Mouse (Mus musculus) midbrain, embryonic 11.5 days (tissue): ENCODE results near the gene Fam120a. TPM values are rescaled to one million over a fixed set of nuclear protein-coding genes. Genes with fewer than 3 reads are reported as not detected.

Experiments used
- ATAC-seq: fragments of 200-750 bp; cut with Nextera tagmentation; 2 replicates; pipeline ENCODE4 v1.8.0; 2017; ENCODE audit warnings: moderate TSS enrichment, moderate library complexity; ENCODE audit not compliant: low FRiP score
- DNase-seq: peaks from one replicate; pipeline ENCODE4 v3.0.0; 2015; ENCODE audit warnings: low spot score; ENCODE audit errors: missing footprints
- H3K27ac ChIP-seq: fragments of 300-500 bp; sonication (generic); 2 replicates; pipeline ENCODE4 v1.5.1; 2014; ENCODE audit warnings: low read depth, low read length
- H3K27me3 ChIP-seq: fragments of 300-500 bp; sonication (generic); 2 replicates; pipeline ENCODE4 v1.6.1; 2014; ENCODE audit warnings: mild to moderate bottlenecking, low read length, moderate library complexity, mixed read lengths; ENCODE audit not compliant: control insufficient read depth, insufficient read depth
- H3K36me3 ChIP-seq: fragments of 300-500 bp; sonication (generic); 2 replicates; pipeline ENCODE4 v1.6.1; 2014; ENCODE audit warnings: mild to moderate bottlenecking, low read length, moderate library complexity, mixed read lengths; ENCODE audit not compliant: control insufficient read depth, insufficient read depth
- H3K4me1 ChIP-seq: fragments of 300-500 bp; sonication (generic); 2 replicates; pipeline ENCODE4 v1.6.1; 2014; ENCODE audit warnings: low read length; ENCODE audit not compliant: control insufficient read depth, insufficient read depth
- H3K4me2 ChIP-seq: fragments of 300-500 bp; sonication (generic); 2 replicates; pipeline ENCODE4 v1.6.1; 2014; ENCODE audit warnings: mild to moderate bottlenecking, moderate library complexity
- H3K4me3 ChIP-seq: fragments of 300-500 bp; sonication (generic); 2 replicates; pipeline ENCODE4 v1.5.1; 2014; ENCODE audit warnings: low read depth, low read length
- H3K9ac ChIP-seq: fragments of 300-500 bp; sonication (generic); 2 replicates; pipeline ENCODE4 v1.6.1; 2014; ENCODE audit warnings: low read length
- H3K9me3 ChIP-seq: fragments of 300-500 bp; sonication (generic); 2 replicates; pipeline ENCODE4 v1.6.1; 2016; ENCODE audit warnings: low read length; ENCODE audit not compliant: control insufficient read depth
- WGBS: fragments of 180-500 bp; shearing (Covaris S2); extraction: QIAGEN DNeasy Blood & Tissue Kit; methylation state at CpG from one replicate; pipeline ENCODE4 v1.1.7; 2014; 5-methylcytosine and 5-hydroxymethylcytosine counted together
- polyA plus RNA-seq: library from polyadenylated mRNA; unstranded; fragments of >200 nt; fragmentation: Nextera tagmentation; extraction: Ambion mirVana; gene quantifications from 2 replicates; pipeline ENCODE4 v1.2.1, GENCODE M21; 2014

Fam120a gene
- polyA plus RNA-seq, 1 experiment from 2014 or later: 17.1 TPM

GRCm38 (mm10) chr13:48858054-48858453 lies 109.8 kb downstream of the Fam120a start:
- Histone ChIP-seq H3K4me2 (no peak overlapping the region), H3K4me3 (no peak overlapping the region), H3K27ac (no peak overlapping the region), H3K4me1 (peaks cover 39% of the 10 kb centered on the region), H3K27me3 (no peaks in the 10 kb centered on the region), H3K9me3 (no peaks in the 10 kb centered on the region), H3K36me3 (no peaks in the 10 kb centered on the region), H3K9ac (no peak overlapping the region)
- ATAC-seq (no peak), DNase-seq (no peak)
- 63% methylated on average over 6 of the region's 6 CpGs for WGBS

GRCm38 (mm10) chr13:48857246-48857932 lies 110.4 kb downstream of the Fam120a start:
- Histone ChIP-seq H3K27me3 (no peaks in the 10 kb centered on the region), H3K4me3 (no peak overlapping the region), H3K36me3 (no peaks in the 10 kb centered on the region), H3K27ac (no peak overlapping the region), H3K4me2 (no peak overlapping the region), H3K9ac (no peak overlapping the region), H3K9me3 (no peaks in the 10 kb centered on the region), H3K4me1 (peaks cover 39% of the 10 kb centered on the region)
- DNase-seq (no peak), ATAC-seq (no peak)
- 50% methylated on average over 7 of the region's 7 CpGs for WGBS

- Histone ChIP-seq H3K27ac (peak overlapping the region; percentile 44), H3K4me2 (no peak overlapping the region), H3K36me3 (no peaks in the 10 kb centered on the region), H3K4me3 (no peak overlapping the region), H3K4me1 (peaks cover 45% of the 10 kb centered on the region), H3K27me3 (no peaks in the 10 kb centered on the region), H3K9ac (no peak overlapping the region), H3K9me3 (no peaks in the 10 kb centered on the region)
- peak; percentile 23; the same call in 1 of the 2 replicates for ATAC-seq
- 50% methylated on average over 3 of the region's 3 CpGs for WGBS
- no peak for DNase-seq
Observed at GRCm38 (mm10) chr13:48853947-48854346, 113.9 kb downstream of the Fam120a start.

GRCm38 (mm10) chr13:48853475-48853874 lies 114.3 kb downstream of the Fam120a start:
- Histone ChIP-seq H3K4me2 (no peak overlapping the region), H3K36me3 (no peaks in the 10 kb centered on the region), H3K9me3 (no peaks in the 10 kb centered on the region), H3K27me3 (no peaks in the 10 kb centered on the region), H3K9ac (no peak overlapping the region), H3K4me1 (peaks cover 40% of the 10 kb centered on the region), H3K4me3 (no peak overlapping the region), H3K27ac (peak overlapping the region; percentile 44)
- ATAC-seq: no peak
- 11% methylated on average over 2 of the region's 2 CpGs for WGBS
- DNase-seq: no peak

- 67% methylated on average over 3 of the region's 3 CpGs for WGBS
- DNase-seq (no peak), ATAC-seq (no peak)
- peaks cover 34% of the 10 kb centered on the region for H3K4me1 ChIP-seq
- H3K27ac ChIP-seq: no peak overlapping the region
- no peak overlapping the region for H3K4me2 ChIP-seq
- no peak overlapping the region for H3K9ac ChIP-seq
- no peaks in the 10 kb centered on the region for H3K36me3 ChIP-seq
- H3K27me3 ChIP-seq: no peaks in the 10 kb centered on the region
- H3K4me3 ChIP-seq: no peak overlapping the region
- no peaks in the 10 kb centered on the region for H3K9me3 ChIP-seq
Observed at GRCm38 (mm10) chr13:48852859-48853258, 115.0 kb downstream of the Fam120a start.

GRCm38 (mm10) chr13:48851719-48852118 lies 116.1 kb downstream of the Fam120a start:
- H3K27me3 ChIP-seq: no peaks in the 10 kb centered on the region
- peaks cover 26% of the 10 kb centered on the region for H3K4me1 ChIP-seq
- no peak overlapping the region for H3K27ac ChIP-seq
- no peak overlapping the region for H3K4me2 ChIP-seq
- H3K4me3 ChIP-seq: no peak overlapping the region
- DNase-seq (no peak), ATAC-seq (no peak)
- no peaks in the 10 kb centered on the region for H3K36me3 ChIP-seq
- no peak overlapping the region for H3K9ac ChIP-seq
- WGBS: 91% methylated on average over 5 of the region's 5 CpGs
- H3K9me3 ChIP-seq: no peaks in the 10 kb centered on the region

- Histone ChIP-seq H3K4me1 (peaks cover 26% of the 10 kb centered on the region), H3K9ac (no peak overlapping the region; the same call in 1 of the 2 replicates), H3K4me2 (no peak overlapping the region), H3K27me3 (no peaks in the 10 kb centered on the region), H3K4me3 (no peak overlapping the region), H3K9me3 (no peaks in the 10 kb centered on the region), H3K27ac (no peak overlapping the region), H3K36me3 (no peaks in the 10 kb centered on the region)
- DNase-seq: no peak
- ATAC-seq: no peak
- 86% methylated on average over 8 of the region's 8 CpGs for WGBS
Observed at GRCm38 (mm10) chr13:48850771-48851170, 117.0 kb downstream of the Fam120a start.

- ATAC-seq (no peak), DNase-seq (no peak)
- no peaks in the 10 kb centered on the region for H3K36me3 ChIP-seq
- H3K4me1 ChIP-seq: peaks cover 26% of the 10 kb centered on the region
- WGBS: 89% methylated on average over 2 of the region's 2 CpGs
- no peaks in the 10 kb centered on the region for H3K27me3 ChIP-seq
- H3K9me3 ChIP-seq: no peaks in the 10 kb centered on the region
- no peak overlapping the region for H3K4me3 ChIP-seq
- no peak overlapping the region for H3K4me2 ChIP-seq
- no peak overlapping the region for H3K27ac ChIP-seq
- peak overlapping the region; percentile 16; the same call in 1 of the 2 replicates for H3K9ac ChIP-seq
Observed at GRCm38 (mm10) chr13:48850326-48850725, 117.5 kb downstream of the Fam120a start.

- no peaks in the 10 kb centered on the region for H3K27me3 ChIP-seq
- no peak overlapping the region for H3K4me2 ChIP-seq
- H3K4me3 ChIP-seq: no peak overlapping the region
- no peak for DNase-seq
- H3K27ac ChIP-seq: no peak overlapping the region
- no peak overlapping the region for H3K9ac ChIP-seq
- H3K4me1 ChIP-seq: peaks cover 18% of the 10 kb centered on the region
- H3K9me3 ChIP-seq: no peaks in the 10 kb centered on the region
- no peaks in the 10 kb centered on the region for H3K36me3 ChIP-seq
- WGBS: 55% methylated on average over 3 of the region's 3 CpGs
- no peak for ATAC-seq
Observed at GRCm38 (mm10) chr13:48849155-48849554, 118.7 kb downstream of the Fam120a start.
